Mouse (Mus musculus) lung, postnatal 4 days (tissue): Measurements from ENCODE around the gene Bricd5.
"Not testable (repeated sequence)": the region's sequence is repeated elsewhere in the genome, so short reads cannot be mapped to it uniquely, and the experiment has no call there.

Experiments used
- DNase-seq, 2 experiments: peaks; one replicate each; pipeline ENCODE4 v3.0.0; 2021

Gene Bricd5

DNA sequence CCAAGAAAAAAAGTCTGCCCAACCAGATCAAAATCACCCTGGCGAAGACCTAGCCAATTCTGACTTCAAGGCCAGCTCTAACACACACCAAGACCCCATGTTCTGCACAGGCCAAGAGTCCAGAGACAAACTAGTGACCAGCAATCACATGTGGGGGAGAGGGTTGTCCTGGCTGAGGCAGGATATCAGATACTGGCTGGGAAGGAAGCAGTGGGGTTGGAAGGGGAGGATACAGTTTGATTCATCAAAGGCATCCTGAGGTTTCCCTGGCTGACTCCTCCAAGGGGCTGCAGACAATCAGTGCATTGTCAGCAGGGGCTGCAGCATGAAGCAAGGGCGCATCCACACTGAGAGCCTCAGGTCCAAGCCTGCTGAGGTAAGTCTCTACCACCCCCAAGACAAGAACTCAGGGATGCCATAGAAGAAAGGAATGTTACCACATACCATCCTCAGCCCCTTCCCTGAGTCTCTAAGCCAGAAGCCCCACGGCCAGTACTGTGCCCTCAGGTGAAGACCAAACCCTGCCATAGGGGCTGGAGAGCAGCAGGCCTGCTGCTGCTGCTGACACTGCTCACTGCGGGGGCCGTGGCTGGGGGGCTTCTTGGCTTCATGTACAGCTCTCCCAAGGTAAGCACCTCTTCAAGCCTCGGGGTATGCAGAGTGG, at the start of gene Bricd5:
TSS of gene Bricd5 (plus strand) at position 273 of the 664 bp plus-strand sequence.
- DNase-seq: no peak

DNA sequence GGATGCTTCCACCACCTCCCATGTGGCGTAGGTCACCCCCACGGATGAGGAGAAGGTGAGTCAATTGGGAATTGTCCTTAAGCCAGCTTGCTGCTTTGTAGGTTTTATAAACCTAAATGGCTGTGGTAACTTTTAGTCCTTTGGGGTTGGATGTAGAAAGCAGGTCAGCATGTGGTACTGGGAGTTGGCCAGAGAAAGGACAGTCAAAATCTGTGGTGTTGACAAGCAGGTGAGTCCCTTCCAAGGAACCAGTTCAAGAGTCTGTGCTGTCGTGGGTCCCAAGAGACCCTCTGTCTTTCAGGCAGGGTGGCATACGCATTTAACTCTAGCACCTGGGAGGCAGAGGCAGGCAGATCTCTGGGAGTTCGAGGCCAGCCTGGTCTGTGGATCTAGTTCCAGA, 49.2 kb upstream of the Bricd5 start:
- no peak for DNase-seq

DNA sequence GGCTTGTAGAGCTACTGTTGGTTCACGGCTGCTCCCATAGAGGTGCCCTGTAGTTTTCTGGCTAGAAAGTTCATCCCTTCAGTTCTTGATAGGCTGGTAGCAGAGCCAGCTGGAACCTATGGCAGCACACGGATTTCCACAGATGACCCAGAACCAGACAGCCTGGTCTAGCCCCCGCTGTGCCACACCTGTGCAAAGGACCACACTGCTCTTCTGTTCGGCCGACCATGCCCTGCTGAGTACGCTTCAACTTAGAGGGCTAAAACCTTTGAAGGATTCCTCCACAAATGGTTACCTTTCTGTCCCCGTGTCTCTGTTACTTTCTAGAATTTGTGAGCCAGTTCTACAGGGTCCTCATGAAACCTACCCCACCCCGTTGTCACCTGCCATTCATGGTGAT, 48.4 kb upstream of the Bricd5 start:
- DNase-seq: not testable (repeated sequence)

DNA sequence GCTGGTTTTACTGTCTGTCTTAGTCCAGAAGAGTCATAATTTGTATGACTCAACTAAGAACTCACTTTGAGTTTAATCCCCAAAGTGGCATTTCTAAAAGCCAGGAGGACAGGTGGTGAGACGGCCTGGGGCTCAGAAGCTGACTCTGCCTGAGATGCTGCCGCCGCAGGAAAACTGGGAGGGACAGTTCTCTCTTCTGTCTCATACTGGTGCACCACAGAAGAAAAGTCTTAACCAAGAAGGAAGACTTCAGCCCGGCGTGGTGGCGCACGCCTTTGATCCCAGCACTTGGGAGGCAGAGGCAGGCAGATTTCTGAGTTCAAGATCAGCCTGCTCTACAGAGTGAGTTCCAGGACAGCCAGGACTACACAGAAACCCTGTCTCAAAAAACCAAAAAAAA, 47.8 kb upstream of the Bricd5 start:
- no peak for DNase-seq

DNA sequence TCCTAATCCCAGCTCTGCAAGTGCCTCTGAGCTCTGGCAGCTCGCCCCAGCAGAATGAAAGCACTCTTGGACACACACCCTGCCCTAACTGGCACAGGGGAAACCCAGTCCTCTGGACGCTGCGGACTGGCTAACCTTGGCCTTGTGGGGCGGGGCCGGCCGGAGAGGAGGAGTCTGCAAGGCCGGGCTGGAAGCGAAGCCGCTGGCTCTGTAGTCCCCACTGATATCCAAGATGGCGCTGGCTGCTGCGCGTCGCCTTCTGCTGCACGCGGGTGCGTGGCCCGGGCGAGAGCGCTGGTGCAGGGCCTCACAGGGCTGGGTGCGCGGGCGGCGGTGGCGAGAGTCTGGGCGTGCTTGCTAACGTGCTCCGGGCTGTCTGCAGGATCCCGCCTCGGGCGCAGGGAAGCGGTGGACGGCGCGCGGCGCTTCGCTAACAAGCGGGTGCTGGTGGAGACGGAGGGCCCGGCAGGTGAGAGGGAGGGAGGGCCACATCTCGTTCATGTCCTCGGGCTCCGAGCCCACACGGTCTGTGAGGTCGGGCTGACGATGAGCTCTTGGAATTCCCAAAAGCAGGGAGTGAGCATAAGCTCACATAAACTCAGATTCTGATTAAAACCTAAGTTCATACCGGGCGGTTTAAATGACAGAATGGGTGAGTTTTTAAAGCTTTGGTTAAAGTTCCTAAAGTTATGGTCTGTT, 47.1 kb upstream of the Bricd5 start, which contains the start of gene Eci1:
TSS of gene Eci1 (plus strand) at position 171 of the 699 bp plus-strand sequence.
- DNase-seq: peak; percentile 96 to 98

DNA sequence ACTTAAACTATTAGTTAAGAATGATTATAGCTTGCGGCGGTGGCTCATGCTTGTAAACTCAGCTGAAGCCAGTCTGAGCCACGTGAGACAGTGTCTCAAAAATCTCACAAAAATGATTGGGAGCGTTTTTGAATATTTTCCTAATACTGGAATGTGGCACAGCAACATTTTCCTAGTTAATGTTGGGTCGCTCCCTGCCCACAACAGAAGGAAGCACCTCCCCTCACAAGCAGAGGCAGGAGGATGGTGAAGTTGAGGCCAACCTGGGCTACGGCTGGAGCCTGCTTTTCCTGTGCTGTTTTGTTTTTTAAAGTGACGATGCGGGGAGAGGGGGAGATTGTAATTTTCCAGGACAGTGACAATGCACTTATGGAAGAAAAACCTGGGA, 46.5 kb upstream of the Bricd5 start:
- DNase-seq: no peak

DNA sequence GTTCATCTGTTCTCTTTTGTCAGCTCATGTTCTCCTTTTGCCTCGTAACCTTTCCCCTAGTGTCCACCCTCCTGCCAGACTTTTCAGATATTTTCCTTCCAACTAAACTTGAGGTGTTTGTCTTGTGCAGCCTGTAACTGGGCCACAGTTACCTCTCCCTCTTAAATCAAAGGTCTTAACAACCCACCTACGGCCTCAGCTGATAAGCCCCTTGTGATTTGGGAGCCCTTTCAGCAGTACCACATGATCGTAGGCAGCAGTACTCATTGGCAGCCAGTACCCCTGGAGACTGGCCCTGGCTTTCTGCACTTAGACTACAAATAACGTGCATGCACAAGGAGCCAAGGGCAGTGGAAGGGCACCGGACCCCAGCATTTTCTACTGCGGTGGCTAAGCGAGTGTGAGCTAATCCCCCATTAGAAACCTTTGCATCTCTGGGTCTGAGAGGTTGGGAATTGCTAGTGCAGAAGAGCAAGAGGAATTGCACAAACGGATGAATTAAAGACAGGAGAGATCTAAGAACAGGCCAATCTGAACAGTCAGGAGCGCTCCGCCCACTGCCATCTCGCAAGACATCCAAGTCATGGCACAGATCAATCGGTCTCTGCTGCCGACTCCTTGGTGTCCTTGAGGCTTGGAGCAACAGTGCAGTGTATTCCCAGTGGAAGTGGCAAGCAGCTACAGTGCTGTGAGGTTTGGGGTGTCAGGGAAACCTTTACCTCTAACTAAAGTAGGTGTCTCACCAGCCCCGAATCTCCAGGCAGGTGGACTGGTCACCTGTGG, 44.3 kb upstream of the Bricd5 start:
- DNase-seq: no peak

DNA sequence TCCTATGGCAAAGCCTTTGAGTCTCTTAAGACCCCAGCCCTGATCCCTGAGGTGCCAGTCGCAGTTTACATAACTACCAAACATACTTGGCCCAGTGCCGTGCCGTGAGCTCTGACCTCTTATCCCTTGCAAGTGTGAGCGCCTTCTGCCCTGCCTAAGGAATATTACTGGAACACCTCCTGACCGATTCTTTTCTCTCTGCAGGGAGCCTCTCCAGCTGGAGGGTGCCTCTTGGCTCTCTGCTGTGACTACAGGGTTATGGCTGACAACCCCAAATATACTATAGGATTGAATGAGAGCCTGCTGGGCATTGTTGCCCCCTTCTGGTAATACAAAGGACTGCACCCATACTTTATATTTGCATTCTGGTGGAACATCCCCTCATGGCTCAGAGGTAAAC, 36.7 kb upstream of the Bricd5 start:
- DNase-seq: peak in 1 of 2 experiments; percentile 47

DNA sequence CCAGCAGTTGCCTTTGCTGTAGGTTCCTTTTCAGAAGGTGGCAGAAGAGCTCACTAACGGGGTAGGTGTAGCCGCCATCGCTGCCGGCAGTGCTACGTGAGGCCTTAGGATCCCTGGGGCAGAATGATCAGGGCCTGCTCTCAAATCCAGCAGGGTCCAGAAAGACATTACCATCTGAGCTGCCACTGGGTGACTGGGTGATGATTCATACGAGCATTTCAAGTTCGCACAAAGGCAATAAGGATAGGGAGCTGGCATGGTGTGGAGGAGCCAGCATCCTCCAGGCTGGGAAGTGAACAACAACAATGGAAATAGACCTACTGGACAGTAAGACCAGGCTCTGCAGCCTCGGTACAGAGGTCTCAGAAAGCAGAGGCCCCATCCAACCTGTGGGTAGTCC, 33.3 kb upstream of the Bricd5 start:
- DNase-seq: no peak

DNA sequence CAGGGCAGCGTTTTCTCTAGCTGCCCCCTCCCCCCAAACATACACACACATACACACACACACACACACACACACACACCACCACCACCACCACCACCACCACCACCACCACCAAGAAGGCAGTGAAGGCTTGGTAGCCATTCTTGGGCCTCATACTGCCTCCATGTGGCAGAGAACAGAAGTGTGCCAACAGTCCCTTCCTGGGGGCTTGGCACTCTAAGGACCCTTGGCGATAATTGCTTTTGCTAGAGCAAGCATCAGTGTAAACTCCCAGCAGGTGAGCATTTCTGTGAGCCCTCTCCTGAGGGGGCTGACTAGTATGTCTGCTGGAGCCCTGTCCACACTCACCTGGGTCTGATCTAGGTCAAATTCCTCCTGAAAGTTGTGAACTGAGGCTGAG, 32.5 kb upstream of the Bricd5 start:
- DNase-seq: no peak

DNA sequence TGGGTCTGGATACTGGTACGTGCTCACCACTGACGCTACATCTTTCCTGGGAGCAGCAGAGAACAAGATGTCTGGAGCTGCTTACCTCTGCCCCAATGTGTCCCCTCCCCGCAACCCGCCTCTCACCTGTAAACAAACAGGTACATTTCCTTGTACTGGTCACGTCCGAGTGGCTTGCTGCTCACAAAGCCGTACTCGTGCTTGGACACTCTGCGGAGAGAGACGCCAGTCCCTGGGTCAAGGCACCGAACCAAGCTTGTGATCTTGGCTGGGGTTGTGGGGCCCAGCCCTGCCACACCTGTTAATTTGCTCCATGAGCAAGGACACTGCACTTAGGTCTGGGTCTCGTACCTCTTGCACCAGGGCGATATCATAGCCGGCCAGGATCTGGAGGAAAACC, 31.6 kb upstream of the Bricd5 start:
- no peak for DNase-seq

DNA sequence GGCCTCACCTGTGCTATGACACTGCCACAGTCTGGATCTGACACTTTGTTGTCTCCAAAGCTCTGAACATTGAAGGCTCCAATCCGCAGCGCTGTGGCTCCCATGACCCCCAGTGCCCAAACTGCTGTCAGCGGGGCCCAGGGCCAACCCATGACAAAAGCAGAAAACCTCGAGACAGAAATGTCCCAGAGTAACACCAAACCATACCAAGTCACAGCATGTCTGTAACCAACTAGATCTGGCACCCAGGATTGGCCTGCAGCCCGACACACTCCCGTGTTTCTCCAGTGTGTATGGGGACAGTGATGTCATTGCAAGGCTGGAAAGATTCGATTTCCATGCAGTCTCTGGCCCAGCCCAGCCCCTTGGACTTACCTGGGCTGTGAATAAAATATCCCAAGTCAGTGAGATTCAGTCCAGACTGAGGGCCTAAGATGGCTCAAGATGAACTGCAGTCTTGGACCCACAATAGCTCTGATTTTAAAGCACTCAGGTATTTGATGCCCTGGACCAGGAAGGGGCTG, 31.0 kb upstream of the Bricd5 start, which contains the start of gene Dnase1l2:
TSS of gene Dnase1l2 (minus strand) at position 474 of the 524 bp plus-strand sequence.
- DNase-seq: no peak

DNA sequence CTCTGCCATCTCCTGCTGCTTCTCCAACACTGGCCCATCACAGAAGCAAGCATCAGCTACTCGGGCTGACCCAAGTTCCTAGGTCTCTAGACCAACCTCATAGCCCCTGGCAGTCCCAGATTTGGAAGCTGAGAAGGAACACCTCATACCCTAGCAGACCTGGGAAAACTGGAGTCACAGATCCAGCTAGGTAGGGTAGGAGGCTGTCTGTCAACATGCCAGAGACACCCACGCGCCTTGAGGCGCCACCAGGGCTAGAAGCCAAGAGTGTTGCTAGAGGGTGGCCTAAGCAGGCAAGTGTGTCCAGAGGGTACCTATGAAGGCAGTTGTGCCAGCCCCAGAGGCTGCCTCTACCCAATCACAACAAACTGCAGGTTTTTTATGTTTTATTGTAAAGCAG, 30.3 kb upstream of the Bricd5 start:
- DNase-seq: no peak

DNA sequence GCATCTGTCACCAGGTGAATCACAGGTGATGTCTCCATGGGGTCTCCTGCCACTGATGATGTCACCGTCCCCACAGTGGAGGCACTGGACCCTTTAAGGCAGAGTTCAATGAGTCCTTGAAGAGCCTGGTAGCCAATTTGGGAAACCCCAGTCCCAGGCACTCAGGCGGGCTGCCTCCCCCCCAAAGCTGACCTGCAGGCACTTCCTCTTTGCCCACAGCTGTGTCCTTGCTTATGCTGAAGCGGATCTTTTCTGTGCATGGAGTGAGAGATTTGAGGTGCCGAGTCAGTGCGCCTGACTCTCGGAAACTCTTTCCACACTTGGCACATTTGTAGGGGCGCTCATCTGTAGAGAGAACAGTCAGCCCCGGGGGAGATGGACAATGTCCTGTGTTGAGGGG, 27.1 kb upstream of the Bricd5 start:
- no peak for DNase-seq

DNA sequence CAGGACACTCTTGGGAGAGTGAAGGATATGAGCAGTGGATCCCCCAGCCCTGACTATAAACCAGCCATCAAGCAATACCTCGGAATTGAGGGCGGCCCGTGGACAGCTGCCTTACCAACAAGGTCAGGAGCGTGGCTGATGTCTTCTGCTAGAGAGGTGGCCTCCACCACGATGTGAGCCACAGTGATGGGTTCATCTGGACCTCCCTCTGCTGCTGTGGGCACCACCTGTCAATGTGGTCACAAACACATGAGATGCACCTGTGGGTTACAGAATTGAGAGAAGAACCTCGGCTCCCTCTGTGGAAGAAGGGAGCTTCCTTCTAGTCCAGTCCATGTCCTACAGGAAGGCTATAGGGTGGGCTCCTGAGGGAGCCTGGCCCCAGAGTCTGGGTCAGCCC, 24.2 kb upstream of the Bricd5 start:
- DNase-seq: no peak

DNA sequence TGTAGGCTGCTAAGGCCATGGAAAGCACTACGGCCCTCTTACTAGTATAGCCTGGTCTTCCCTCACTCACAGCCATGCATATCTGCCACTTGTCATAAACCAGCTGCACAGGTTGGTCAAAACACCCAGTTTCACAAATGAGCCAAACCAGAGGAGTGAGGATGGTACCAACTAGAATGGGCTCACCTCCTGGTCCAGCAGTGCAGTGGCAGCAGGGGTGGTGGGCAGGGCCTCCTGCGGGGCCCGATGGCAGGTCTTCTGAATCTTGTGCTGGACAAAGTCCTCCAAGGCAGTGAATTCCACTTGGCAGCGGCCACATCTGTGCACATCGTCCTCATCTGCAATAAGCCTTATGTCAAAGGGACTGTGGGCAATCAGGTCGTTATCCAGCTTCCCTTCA, 22.5 kb upstream of the Bricd5 start:
- no peak for DNase-seq

DNA sequence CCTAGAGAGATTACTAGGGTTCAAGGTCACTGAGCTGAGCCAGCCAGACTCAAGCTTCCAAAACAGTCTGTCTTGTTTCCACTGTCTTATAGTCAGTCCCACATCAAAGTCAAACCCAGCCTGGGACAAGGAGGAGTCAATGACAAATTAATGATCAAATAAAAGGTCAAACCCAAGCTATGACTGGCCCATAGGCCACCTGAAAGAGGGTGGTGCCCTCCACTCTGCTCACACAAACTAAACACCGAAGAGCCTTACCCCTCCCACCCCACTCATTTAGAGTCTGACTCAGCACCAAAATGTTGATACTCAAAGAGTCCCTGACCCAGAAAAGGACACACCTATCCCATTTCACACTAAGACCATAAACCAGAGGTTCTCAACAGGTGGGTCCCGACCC, 20.3 kb upstream of the Bricd5 start:
- DNase-seq: no peak

DNA sequence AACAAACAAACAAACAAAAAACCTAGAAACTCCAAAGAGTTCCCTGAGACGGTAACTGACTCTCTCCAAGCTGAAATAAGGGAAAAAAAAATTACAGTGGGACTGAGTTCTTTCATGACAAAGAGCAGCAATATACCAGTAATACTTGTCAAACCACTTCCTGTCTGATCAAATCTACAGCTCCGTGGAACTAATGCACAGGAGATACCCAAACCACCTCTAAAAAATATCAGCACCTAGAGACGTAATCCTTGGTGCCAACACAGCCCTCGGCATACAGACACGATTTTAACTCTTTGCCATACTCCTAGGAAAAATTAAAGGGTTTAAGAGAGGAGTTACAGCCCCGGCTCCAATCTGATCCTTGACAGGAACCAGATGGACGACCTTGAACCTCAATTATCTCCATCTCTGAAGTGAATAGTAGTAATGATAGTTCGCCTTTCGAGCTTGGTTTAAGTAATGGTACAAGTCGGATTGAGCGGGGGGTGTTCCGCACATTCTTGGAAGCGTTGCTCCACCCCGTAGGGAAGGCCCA, 19.4 kb upstream of the Bricd5 start:
- no peak for DNase-seq

DNA sequence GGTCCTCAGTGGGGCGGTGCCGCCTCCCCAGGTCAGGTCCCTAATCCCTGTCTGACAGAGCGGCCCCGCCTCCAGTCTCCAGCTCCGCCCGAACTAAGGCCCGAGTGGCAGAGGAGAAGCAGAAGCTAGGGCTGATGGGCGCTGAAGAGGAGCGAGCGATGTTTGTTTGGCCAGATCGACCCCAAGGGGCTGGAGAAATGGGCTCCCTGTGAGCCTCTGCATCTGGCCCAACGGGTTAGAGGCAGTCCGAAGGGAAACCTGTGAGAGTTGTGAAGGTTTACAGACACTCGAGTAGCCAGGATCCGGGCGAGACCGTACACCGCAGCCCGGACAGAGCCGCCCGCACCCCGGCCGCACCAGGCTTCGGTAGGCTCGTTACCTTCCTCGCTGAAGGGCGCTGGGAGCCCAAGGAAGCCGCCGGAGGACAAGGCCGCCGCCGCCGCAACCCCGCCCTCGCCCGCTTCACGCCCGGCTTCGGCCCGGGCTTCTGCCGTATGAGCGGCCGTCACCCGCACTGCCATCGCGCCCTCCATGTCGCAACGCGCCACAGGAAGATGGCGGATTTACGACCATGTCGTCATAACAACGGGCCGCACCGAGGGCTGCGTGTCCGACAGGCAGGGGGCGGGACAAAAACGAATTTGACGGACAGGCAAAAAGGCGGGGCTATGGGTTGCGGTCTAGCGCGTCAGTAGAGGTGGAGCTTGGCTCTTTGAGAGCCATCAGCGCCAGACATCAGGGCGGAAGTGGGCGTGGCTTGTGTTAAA, 18.7 kb upstream of the Bricd5 start:
- peak; percentile 100 for DNase-seq

DNA sequence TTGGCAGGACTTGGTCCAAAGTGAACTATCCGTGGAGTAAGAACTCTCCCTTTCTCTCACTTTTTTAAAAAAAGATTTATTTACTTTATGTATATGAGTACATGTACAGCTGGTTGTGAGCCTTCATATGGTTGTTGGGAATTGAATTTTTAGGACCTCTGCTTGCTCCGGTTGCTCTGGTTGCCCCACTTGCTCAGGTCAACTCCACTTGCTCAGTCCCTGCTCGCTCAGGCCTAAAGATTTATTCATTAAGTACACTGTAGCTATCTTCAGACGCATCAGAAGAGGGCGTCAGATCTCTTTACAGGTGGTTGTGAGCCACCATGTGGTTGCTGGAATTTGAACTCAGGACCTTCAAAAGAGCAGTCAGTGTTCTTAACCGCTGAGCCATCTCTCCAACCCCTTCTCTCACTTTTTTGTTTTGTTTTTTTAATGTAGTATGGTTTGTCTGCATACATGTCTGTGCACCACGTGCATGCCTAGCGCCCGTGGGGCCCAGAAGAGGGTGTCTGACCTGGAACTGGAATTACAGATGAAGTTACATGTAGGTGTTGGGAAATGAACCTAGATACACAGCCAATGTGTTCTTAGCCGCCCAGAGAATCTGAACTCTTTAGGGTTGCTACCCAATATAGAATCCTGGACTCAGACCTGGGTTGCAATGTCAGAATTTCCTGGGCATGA, 18.0 kb upstream of the Bricd5 start:
- DNase-seq: not testable (repeated sequence)

DNA sequence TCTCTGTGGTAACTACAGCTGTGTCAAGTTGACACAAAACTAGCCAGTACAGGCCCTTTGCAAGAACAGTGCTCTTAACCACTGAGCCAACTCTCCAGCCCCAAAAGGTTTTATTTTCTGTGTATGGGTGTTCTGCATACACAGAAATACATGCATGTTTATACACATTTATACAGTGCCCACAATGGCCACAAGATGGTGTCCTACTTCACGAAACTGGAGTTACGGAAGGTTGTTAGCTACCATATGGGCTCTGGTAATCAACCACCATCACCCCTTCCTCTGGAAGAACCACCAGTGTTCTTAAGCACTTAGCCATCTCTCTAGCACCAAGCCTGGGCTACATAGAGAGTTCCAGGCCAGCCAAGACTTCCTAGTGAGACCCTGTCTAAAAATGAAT, 12.1 kb upstream of the Bricd5 start:
- no peak for DNase-seq

DNA sequence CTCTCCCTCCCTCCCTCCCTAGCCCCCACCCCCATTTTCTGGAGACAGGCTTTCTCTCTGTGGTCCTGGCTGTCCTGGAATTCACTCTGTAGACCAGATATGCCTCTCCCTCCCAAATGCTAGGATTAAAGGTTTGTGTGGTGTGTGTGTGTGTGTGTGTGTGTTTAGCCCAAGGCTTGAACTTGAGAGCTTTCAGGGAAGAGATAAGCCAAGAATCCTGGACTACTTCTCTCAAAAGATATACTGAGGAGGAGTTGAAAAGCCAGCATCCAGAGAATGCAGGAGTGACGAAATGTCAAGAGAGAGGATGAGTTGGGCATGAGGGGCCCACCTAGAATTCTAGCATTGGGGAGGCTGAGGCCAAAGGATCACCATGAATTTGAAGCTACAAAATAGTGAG, 10.8 kb upstream of the Bricd5 start:
- DNase-seq: no peak
